Mouse (Mus musculus): ENCODE data around the gene Tas2r143. TPM values are rescaled to one million over a fixed set of nuclear protein-coding genes. Genes with fewer than 3 reads are reported as not detected.

The Tas2r143 gene
- polyA plus RNA-seq (2014; fragmentation: Nextera tagmentation; extraction: Ambion mirVana) = not detected in 2 replicates

DNA sequence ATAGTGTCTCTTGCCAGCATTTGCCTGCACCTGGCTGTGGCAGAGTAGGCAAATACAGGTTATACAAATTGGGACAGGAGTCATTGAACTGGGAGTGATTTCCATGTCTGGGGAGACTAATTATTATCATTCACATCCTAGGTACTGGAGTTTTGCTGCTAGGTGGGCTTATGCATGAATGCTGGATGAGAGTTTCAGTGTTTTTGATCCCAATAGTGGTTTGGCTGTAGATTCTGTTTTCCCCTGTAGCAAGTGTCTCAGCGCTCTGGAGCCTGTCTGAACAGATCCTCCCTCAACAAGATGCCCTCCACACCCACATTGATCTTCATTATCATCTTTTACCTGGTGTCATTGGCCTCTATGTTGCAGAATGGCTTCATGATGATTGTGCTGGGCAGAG, at the start of gene Tas2r143:
Gene Tas2r143 (plus strand): TSS at position 301 of the 400 bp plus-strand sequence.
- ATAC-seq (ENCODE audit: low FRiP score) = no peak
- Histone ChIP-seq H3K27ac (no peak within 1 kb of the TSS), H3K36me3 (replicated peaks; ENCODE audit: control insufficient read depth, insufficient read depth) (no peaks in the 10 kb centered on the region), H3K9ac (no peak within 1 kb of the TSS), H3K4me2 (replicated peaks) (no peak within 1 kb of the TSS), H3K4me3 (replicated peaks; ENCODE audit: low read length) (no peak within 1 kb of the TSS), H3K27me3 (ENCODE audit: control insufficient read depth, insufficient read depth, low read length) (no peaks in the 10 kb centered on the region), H3K4me1 (replicated peaks; ENCODE audit: control insufficient read depth, insufficient read depth, low read length) (no peaks in the 10 kb centered on the region), H3K9me3 (ENCODE audit: control insufficient read depth, low read length) (no peaks in the 10 kb centered on the region)
- DNase-seq (ENCODE audit: low spot score) = no peak
- WGBS = 95% methylated on average over 1 of the region's 1 CpGs

DNA sequence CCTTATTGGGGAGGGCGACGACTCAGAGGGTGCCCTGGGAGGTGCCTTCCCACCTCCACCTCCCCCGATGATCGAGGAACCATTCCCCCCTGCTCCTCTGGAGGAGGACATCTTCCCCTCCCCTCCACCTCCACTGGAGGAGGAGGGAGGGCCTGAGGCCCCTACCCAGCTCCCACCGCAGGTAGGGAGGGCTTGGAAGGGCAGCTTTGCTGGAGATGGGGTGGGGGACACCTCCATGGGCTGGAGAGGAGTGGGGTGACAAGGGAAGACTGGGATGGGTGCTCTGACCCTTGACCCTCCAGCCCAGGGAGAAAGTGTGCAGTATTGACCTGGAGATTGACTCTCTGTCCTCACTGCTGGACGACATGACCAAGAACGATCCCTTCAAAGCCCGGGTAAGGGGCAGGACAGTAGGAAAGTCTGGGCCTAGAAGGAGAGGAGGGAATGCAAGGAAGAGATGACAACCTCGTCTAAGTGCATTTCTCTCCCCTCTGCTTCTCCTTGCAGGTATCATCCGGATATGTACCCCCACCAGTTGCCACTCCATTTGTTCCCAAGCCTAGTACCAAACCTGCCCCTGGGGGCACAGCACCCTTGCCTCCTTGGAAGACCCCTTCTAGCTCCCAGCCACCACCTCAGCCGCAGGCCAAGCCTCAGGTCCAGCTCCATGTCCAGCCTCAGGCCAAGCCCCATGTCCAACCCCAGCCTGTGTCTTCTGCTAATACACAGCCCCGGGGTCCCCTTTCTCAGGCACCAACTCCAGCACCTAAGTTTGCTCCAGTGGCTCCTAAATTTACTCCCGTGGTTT, 48.9 kb upstream of the Tas2r143 start:
- H3K4me2 ChIP-seq (replicated peaks) = peak overlapping the region; percentile 83
- H3K27ac ChIP-seq = no peak overlapping the region
- H3K9ac ChIP-seq = peak overlapping the region; percentile 91
- no peaks in the 10 kb centered on the region for H3K9me3 ChIP-seq (ENCODE audit: control insufficient read depth, low read length)
- peaks cover 22% of the 10 kb centered on the region for H3K4me1 ChIP-seq (replicated peaks; ENCODE audit: control insufficient read depth, insufficient read depth, low read length)
- DNase-seq (ENCODE audit: low spot score) (no peak), ATAC-seq (ENCODE audit: low FRiP score) (no peak)
- 38% methylated on average over 13 of the region's 13 CpGs for WGBS
- peak overlapping the region; percentile 94 for H3K4me3 ChIP-seq (replicated peaks; ENCODE audit: low read length)
- H3K27me3 ChIP-seq (ENCODE audit: control insufficient read depth, insufficient read depth, low read length) = no peaks in the 10 kb centered on the region
- H3K36me3 ChIP-seq (replicated peaks; ENCODE audit: control insufficient read depth, insufficient read depth) = peaks cover 24% of the 10 kb centered on the region

DNA sequence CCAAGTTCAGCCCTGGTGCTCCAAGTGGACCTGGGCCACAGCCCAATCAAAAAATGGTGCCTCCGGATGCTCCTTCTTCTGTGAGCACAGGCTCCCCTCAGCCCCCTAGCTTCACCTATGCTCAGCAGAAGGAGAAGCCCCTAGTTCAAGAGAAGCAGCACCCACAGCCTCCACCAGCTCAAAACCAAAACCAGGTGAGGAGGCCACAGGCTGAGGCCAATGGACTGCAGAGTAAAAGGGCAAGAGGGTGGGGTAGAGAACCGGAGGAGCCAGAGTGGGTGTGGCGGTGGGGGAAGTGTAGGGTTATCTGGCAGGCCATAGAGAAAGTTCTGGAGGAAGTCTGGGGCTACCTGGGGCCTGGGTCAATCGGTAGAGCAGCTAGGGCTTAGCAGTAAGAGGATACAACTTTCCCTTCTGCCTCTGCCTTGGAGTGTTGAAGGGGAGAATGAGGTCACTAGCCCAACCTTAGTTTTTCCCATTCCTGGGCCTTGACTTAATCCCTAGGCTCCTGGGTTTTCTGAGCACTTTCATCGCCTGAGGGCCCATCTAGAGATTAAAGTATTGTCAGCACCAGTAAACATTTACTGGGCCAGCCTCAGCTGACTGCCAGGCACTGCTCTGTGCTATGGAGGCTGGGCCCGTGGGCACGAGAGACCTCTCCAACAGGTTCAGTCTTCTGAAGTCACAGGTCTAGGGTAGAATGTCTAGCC, 48.1 kb upstream of the Tas2r143 start:
- ATAC-seq (ENCODE audit: low FRiP score) (no peak), DNase-seq (ENCODE audit: low spot score) (no peak)
- no peak overlapping the region for H3K4me2 ChIP-seq (replicated peaks)
- peaks cover 31% of the 10 kb centered on the region for H3K36me3 ChIP-seq (replicated peaks; ENCODE audit: control insufficient read depth, insufficient read depth)
- no peaks in the 10 kb centered on the region for H3K27me3 ChIP-seq (ENCODE audit: control insufficient read depth, insufficient read depth, low read length)
- H3K9me3 ChIP-seq (ENCODE audit: control insufficient read depth, low read length) = no peaks in the 10 kb centered on the region
- no peak overlapping the region for H3K9ac ChIP-seq
- H3K4me1 ChIP-seq (replicated peaks; ENCODE audit: control insufficient read depth, insufficient read depth, low read length) = peaks cover 22% of the 10 kb centered on the region
- H3K4me3 ChIP-seq (replicated peaks; ENCODE audit: low read length) = 0 out of 2 replicates have a peak overlapping the region, but pooled peaks have one; percentile 0
- no peak overlapping the region for H3K27ac ChIP-seq
- WGBS = 88% methylated on average over 7 of the region's 7 CpGs

DNA sequence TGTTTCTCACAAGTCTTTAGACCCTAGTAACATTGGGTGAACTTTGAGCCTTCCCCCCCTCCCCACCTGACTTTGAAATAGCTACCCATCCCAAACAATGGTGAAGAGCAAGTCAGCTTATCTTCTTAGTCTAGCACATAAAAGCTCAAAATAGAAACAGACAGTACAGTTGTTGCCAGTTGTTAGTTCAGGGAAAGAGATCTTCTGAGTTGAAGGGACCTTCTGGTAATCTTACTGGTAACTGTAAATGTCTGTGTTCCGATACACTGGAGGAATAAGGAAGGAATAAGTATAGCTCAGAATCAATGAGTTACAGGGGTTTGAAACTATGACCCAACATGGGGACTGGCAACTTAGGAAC, 47.6 kb upstream of the Tas2r143 start:
- H3K4me2 ChIP-seq (replicated peaks) = no peak overlapping the region

DNA sequence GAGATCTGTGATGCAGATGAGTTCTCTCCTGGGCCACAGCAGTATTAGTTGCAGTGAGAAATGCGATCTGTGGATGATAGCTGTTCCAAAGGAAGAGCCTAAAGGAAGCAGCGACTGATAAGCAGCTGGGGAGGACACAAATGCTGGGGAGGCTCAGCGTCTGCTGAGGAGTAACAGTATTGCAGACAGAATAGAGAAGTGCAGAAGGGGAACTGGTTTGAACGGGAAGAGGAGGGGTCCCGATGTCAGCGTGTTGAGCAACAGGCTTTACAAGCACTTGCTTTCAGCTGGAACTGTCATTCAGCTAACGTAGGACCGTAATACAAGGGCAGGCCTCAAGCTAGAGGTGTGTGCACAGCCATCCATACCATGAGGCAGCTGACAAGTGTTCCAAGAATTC, 46.9 kb upstream of the Tas2r143 start:
- 88% methylated on average over 8 of the region's 8 CpGs for WGBS
- Histone ChIP-seq H3K9ac (no peak overlapping the region), H3K27me3 (ENCODE audit: control insufficient read depth, insufficient read depth, low read length) (no peaks in the 10 kb centered on the region), H3K4me2 (replicated peaks) (no peak overlapping the region), H3K4me1 (replicated peaks; ENCODE audit: control insufficient read depth, insufficient read depth, low read length) (peaks cover 22% of the 10 kb centered on the region), H3K4me3 (replicated peaks; ENCODE audit: low read length) (no peak overlapping the region), H3K27ac (no peak overlapping the region), H3K9me3 (ENCODE audit: control insufficient read depth, low read length) (no peaks in the 10 kb centered on the region), H3K36me3 (replicated peaks; ENCODE audit: control insufficient read depth, insufficient read depth) (peaks cover 44% of the 10 kb centered on the region)
- ATAC-seq (ENCODE audit: low FRiP score) (no peak), DNase-seq (ENCODE audit: low spot score) (no peak)

More for the DNA sequence above, 47.6 kb upstream of the Tas2r143 start:
- Histone ChIP-seq H3K27ac (no peak overlapping the region), H3K9me3 (ENCODE audit: control insufficient read depth, low read length) (no peaks in the 10 kb centered on the region), H3K4me3 (replicated peaks; ENCODE audit: low read length) (no peak overlapping the region), H3K9ac (no peak overlapping the region), H3K36me3 (replicated peaks; ENCODE audit: control insufficient read depth, insufficient read depth) (peaks cover 37% of the 10 kb centered on the region), H3K27me3 (ENCODE audit: control insufficient read depth, insufficient read depth, low read length) (no peaks in the 10 kb centered on the region), H3K4me1 (replicated peaks; ENCODE audit: control insufficient read depth, insufficient read depth, low read length) (peaks cover 22% of the 10 kb centered on the region)
- 97% methylated on average over 1 of the region's 1 CpGs for WGBS
- ATAC-seq (ENCODE audit: low FRiP score) (no peak), DNase-seq (ENCODE audit: low spot score) (no peak)

DNA sequence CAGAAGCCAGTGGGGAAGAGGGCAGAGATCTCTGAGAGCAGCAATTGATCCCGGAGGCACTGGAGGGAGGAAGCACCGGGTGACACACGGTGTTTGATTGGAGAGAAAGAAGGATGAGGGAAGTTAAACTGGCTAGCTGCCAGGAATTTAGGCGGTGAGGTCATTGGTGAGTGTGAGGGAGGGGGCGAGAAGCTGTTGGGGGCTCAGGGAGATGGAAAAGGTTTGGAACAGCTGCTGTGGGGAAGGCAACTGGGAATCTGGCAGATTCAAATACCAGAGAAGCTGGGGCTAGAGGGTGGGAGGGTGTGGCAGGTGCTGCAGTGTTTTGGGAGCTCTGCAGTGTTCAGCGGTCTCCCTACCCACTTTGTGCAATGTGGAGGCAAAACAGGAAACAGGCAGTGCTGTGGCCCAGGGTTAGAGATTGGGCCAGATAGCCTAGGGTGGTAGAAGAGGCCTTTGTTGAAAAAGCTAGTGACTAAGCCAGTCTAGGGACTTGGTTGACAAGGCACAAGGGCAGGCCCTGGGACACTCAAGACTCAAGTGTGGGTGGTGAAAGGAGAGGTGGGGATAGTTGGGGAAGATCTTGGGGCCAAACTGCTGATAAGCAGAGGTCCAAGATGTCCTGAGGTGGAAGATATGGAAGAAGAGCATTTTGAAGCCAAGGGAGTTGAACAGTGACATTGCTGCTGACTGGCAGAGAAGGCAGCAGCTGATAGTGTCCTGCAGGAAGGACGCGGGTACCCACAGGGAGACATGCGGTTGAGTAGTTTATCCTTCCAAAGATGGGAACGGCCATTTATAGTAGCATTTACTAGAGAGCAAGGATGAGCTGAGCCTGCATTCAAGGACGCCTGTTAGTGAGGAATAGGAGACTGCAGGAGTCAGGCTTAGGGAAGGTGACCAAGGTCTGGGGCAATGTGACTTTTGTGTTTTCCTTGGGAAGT, 45.7 kb upstream of the Tas2r143 start:
- Histone ChIP-seq H3K9me3 (ENCODE audit: control insufficient read depth, low read length) (no peaks in the 10 kb centered on the region), H3K4me1 (replicated peaks; ENCODE audit: control insufficient read depth, insufficient read depth, low read length) (peaks cover 18% of the 10 kb centered on the region), H3K27ac (no peak overlapping the region), H3K4me2 (replicated peaks) (no peak overlapping the region), H3K27me3 (ENCODE audit: control insufficient read depth, insufficient read depth, low read length) (no peaks in the 10 kb centered on the region), H3K9ac (no peak overlapping the region), H3K4me3 (replicated peaks; ENCODE audit: low read length) (no peak overlapping the region), H3K36me3 (replicated peaks; ENCODE audit: control insufficient read depth, insufficient read depth) (peaks cover 56% of the 10 kb centered on the region)
- 61% methylated on average over 11 of the region's 11 CpGs for WGBS
- ATAC-seq (ENCODE audit: low FRiP score) (no peak), DNase-seq (ENCODE audit: low spot score) (no peak)

DNA sequence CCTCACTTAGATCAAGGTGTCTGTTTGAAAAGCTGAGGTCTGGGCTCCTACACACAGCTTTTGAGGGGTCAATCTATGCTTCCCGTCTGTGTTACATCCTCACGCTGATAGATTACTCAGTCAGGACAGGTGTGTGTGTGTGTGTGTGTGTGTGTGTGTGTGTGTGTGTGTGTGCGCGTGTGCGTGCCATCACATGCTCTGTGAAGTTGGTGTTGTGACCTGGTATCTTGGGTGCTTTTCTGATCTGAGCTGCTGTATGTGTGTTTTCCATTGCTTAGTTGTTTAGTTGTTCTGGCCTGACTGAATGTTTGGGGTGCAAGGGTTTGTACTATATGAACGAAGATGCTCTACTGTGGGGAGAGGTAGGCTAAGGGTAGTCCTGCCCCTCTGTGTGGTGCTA, 44.7 kb upstream of the Tas2r143 start:
- H3K27ac ChIP-seq = no peak overlapping the region
- peaks cover 18% of the 10 kb centered on the region for H3K4me1 ChIP-seq (replicated peaks; ENCODE audit: control insufficient read depth, insufficient read depth, low read length)
- H3K4me2 ChIP-seq (replicated peaks) = no peak overlapping the region
- 93% methylated on average over 6 of the region's 6 CpGs for WGBS
- ATAC-seq (ENCODE audit: low FRiP score) (no peak), DNase-seq (ENCODE audit: low spot score) (no peak)
- no peak overlapping the region for H3K4me3 ChIP-seq (replicated peaks; ENCODE audit: low read length)
- H3K36me3 ChIP-seq (replicated peaks; ENCODE audit: control insufficient read depth, insufficient read depth) = peaks cover 60% of the 10 kb centered on the region
- H3K27me3 ChIP-seq (ENCODE audit: control insufficient read depth, insufficient read depth, low read length) = no peaks in the 10 kb centered on the region
- no peak overlapping the region for H3K9ac ChIP-seq
- H3K9me3 ChIP-seq (ENCODE audit: control insufficient read depth, low read length) = no peaks in the 10 kb centered on the region

DNA sequence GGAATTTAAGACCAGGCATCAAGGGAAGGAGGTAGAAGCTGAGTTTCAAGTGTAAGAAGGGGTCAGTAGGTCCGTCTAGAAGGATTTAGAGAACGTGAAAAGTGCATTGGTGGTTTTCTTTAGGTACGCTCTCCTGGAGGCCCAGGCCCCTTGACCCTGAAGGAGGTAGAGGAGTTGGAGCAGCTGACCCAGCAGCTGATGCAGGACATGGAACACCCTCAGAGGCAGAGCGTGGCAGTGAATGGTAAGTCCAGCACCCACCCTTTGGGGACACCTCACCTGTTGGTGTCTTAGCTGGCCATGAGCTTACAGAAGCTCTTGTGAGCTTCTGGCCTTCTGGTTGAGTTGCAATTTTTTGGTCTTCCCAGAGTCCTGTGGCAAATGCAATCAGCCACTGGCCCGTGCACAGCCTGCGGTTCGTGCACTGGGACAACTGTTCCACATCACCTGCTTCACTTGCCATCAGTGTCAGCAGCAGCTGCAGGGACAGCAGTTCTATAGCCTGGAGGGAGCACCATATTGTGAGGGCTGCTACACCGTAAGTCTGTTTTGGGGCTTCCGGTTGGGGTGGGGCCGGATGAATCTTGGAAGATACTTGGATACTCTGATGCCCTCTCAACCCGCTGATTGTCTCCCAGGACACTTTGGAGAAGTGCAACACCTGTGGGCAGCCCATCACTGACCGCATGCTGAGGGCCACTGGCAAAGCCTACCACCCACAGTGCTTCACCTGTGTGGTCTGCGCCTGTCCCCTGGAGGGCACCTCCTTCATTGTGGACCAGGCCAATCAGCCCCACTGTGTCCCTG, 44.0 kb upstream of the Tas2r143 start:
- no peak overlapping the region for H3K27ac ChIP-seq
- ATAC-seq (ENCODE audit: low FRiP score) = no peak
- 94% methylated on average over 13 of the region's 13 CpGs for WGBS

More for the DNA sequence above, 44.0 kb upstream of the Tas2r143 start:
- no peaks in the 10 kb centered on the region for H3K27me3 ChIP-seq (ENCODE audit: control insufficient read depth, insufficient read depth, low read length)
- H3K9me3 ChIP-seq (ENCODE audit: control insufficient read depth, low read length) = no peaks in the 10 kb centered on the region
- H3K9ac ChIP-seq = no peak overlapping the region
- H3K4me2 ChIP-seq (replicated peaks) = no peak overlapping the region
- DNase-seq (ENCODE audit: low spot score) = no peak
- H3K36me3 ChIP-seq (replicated peaks; ENCODE audit: control insufficient read depth, insufficient read depth) = peaks cover 62% of the 10 kb centered on the region
- H3K4me1 ChIP-seq (replicated peaks; ENCODE audit: control insufficient read depth, insufficient read depth, low read length) = peaks cover 14% of the 10 kb centered on the region
- H3K4me3 ChIP-seq (replicated peaks; ENCODE audit: low read length) = no peak overlapping the region
